Mouse (Mus musculus) E14TG2a.4 (cell line): Measurements from ENCODE around the gene Foxo1.

Source experiments
- H3K27me3 ChIP-seq: 2 replicates; pipeline ENCODE4 v1.6.1; 2014; ENCODE audit warnings: low read length, control low read depth; ENCODE audit not compliant: insufficient read depth
- H3K36me3 ChIP-seq: 2 replicates; pipeline ENCODE4 v1.6.1; 2014; ENCODE audit warnings: low read length, control low read depth; ENCODE audit not compliant: insufficient read depth
- H3K4me1 ChIP-seq: replicated peaks from 2 replicates; pipeline ENCODE4 v1.6.1; 2014; ENCODE audit warnings: low read depth, low read length, control low read depth
- H3K4me3 ChIP-seq: replicated peaks from 2 replicates; pipeline ENCODE4 v1.5.1; 2014; ENCODE audit warnings: mild to moderate bottlenecking, low read length
- H3K9me3 ChIP-seq: 2 replicates; pipeline ENCODE4 v1.6.1; 2014; ENCODE audit warnings: low read length, control low read depth
- CTCF ChIP-seq: conservative IDR thresholded peaks from 2 replicates; pipeline ENCODE4 v1.5.1; 2014; ENCODE audit warnings: low read length
- NANOG ChIP-seq: IDR thresholded peaks from 2 replicates; pipeline ENCODE4 v1.6.1; 2014; ENCODE audit warnings: borderline replicate concordance, low read length, mixed read lengths
- POU5F1 ChIP-seq: IDR thresholded peaks from 2 replicates; pipeline ENCODE4 v1.6.1; 2014; ENCODE audit warnings: low read length, borderline replicate concordance

The Foxo1 gene

DNA sequence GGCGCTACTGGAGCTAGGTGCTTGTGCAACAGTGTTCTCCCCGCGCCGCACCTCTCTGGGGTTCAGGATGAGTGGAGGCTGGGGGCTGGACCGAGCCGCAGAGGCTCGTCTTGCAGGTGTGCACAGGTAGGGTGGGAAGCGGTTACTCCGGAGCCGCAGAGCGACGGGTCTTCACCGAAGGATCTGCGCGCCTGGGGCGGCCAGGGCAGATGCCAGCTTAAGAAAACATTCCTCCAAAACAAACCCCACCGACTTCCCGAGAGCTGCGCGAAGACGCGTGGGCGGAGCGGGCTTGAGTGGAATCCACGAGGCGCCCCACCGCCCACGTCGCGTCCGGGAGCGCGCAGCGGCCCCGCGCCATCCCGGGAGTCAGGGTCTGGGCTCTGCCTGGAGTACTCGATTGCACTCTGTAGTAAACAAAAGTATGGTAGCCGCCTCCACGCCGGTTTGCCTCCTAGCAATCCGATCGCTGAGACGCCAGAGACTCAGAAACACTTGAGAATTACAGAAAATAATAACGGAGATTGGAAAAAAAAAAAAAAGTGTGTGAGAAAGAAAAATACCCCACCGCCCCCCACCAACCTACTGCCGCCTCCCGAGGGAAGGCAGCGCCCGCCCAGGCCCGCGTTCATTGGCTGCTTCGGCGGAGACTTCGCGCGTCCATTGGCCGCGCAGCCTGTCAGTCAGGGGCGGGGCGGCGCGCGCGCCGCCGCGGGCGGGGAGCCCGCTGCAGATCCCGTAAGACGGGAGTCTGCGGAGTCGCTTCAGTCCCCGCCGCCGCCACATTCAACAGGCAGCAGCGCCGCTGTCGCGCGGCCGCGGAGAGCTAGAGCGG lies at the start of gene Foxo1:
Gene Foxo1, plus strand, starts transcription at position 685 of the 835 bp plus-strand sequence.
- Histone ChIP-seq H3K4me3 (peak within 1 kb of the TSS; percentile 92), H3K4me1 (peaks cover 41% of the 10 kb centered on the region), H3K27me3 (peaks cover 27% of the 10 kb centered on the region), H3K9me3 (no peaks in the 10 kb centered on the region), H3K36me3 (no peaks in the 10 kb centered on the region; the same call in 1 of the 2 replicates)
- TF ChIP-seq POU5F1 = no peak
- no peak for TF ChIP-seq CTCF
- TF ChIP-seq NANOG = no peak

DNA sequence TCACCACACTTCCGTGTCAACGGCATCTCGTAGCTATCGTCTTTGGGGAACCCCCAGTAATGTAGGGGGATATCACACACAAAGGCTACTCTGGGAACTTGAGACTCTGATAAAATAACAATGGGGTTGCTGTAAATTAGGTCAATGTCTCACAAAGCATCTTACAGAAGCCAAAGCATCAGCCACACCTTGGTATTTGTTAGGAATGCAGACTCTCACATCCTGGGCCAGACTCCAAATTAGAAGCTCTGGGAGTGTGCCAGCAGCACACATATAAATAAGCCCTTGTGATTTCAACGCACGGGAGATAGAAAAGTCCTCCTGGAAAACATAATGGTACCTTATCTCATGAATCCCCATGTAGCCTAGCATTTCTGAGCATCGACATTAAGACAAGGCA lies 49.3 kb upstream of the Foxo1 start:
- no peaks in the 10 kb centered on the region for H3K36me3 ChIP-seq
- TF ChIP-seq POU5F1 = no peak
- TF ChIP-seq CTCF = no peak
- no peak for TF ChIP-seq NANOG
- H3K9me3 ChIP-seq = peaks cover 20% of the 10 kb centered on the region
- H3K4me1 ChIP-seq = peaks cover 15% of the 10 kb centered on the region
- peaks cover 27% of the 10 kb centered on the region for H3K27me3 ChIP-seq
- H3K4me3 ChIP-seq = no peak overlapping the region

DNA sequence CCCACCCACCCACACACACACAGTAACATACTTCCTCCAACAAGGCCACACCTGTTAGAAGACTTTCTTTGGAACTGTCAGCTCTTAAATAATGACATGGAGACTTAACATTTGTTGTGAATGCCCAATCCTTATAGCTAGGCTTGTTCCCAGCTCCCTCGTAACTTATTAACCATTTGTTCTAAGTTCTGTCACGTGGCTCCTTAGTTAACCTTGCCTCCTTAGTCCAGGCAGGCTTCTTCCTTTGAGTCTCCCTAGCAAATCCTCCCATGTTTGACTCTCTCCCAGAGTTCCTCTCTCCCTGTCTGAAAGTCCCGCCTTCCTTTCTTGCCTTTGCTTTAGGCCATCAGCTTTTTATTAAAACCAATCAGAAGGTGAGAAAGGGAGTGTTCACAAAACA lies 47.1 kb upstream of the Foxo1 start:
- Histone ChIP-seq H3K27me3 (peaks cover 13% of the 10 kb centered on the region; the same call in 1 of the 2 replicates), H3K9me3 (no peaks in the 10 kb centered on the region), H3K36me3 (no peaks in the 10 kb centered on the region), H3K4me3 (no peak overlapping the region), H3K4me1 (peaks cover 11% of the 10 kb centered on the region)
- TF ChIP-seq NANOG (no peak), CTCF (no peak), POU5F1 (no peak)

DNA sequence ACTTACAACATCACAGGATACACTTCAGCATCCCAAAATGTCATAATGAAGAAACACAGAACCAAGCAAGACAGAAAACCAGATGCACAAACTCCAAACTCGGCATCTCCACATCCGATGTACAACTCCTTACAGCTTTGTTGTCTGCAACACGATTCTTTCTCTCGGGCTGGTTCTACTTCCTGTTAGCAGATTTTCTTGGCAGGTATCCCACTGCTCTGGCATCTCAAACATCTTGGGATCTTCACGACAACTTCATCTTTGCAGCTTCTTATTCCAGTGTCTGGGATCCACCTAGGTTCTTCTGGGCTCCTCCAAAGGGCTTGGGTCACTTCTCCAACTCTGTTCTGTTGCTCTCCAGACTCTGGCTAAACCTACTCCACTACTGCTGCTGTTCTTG lies 46.2 kb upstream of the Foxo1 start:
- H3K9me3 ChIP-seq = no peaks in the 10 kb centered on the region
- no peak overlapping the region for H3K4me3 ChIP-seq

DNA sequence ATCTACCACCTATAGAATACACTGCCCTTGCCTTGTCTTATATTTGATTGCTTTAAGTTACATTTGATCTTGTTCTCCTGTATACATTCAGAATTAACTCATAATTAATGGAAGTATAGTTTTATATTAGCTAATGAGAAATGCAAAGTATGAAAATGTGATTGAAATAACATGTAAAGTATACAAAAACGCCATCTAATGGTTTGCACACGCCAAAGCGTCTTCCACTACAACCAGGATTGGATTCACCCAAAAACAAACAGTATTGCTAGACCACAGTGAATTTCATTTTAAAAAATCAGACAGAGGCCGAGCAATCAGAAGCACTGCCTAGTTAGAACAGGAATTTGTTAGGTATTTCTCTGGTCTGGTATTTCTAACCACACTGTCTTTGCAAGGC lies 31.6 kb upstream of the Foxo1 start:
- Histone ChIP-seq H3K4me1 (no peaks in the 10 kb centered on the region), H3K36me3 (no peaks in the 10 kb centered on the region)
- TF ChIP-seq NANOG = no peak
- TF ChIP-seq POU5F1 = no peak
- no peak for TF ChIP-seq CTCF

More for the DNA sequence above, 46.2 kb upstream of the Foxo1 start:
- Histone ChIP-seq H3K4me1 (peaks cover 11% of the 10 kb centered on the region), H3K27me3 (peaks cover 6% of the 10 kb centered on the region; the same call in 1 of the 2 replicates), H3K36me3 (no peaks in the 10 kb centered on the region)
- no peak for TF ChIP-seq CTCF
- no peak for TF ChIP-seq NANOG
- no peak for TF ChIP-seq POU5F1

DNA sequence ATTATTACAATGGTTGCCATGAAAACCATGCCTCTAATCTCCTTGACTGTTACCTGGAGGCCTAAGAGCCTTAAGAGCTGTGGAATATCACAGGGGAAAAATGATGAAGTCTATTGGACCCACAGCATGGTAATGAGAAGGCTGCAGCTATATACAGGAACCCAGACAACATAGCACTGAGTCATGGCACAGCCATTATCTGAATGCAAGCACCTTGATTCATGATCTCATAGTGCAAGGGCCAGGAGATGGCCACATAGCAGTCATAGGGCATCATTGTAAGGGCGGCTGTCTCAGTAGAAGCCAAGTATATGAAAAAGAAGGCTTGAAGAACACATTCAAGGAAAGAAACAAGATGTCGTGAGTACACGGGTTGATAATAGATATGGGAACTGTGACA lies 31.0 kb upstream of the Foxo1 start:
- H3K36me3 ChIP-seq = no peaks in the 10 kb centered on the region
- no peaks in the 10 kb centered on the region for H3K9me3 ChIP-seq
- H3K4me1 ChIP-seq = no peaks in the 10 kb centered on the region
- no peak overlapping the region for H3K4me3 ChIP-seq
- peaks cover 3% of the 10 kb centered on the region; the same call in 1 of the 2 replicates for H3K27me3 ChIP-seq
- TF ChIP-seq POU5F1 = no peak
- no peak for TF ChIP-seq CTCF
- TF ChIP-seq NANOG = no peak

More for the DNA sequence above, 31.6 kb upstream of the Foxo1 start:
- peaks cover 3% of the 10 kb centered on the region; the same call in 1 of the 2 replicates for H3K27me3 ChIP-seq
- H3K9me3 ChIP-seq = no peaks in the 10 kb centered on the region
- H3K4me3 ChIP-seq = no peak overlapping the region

DNA sequence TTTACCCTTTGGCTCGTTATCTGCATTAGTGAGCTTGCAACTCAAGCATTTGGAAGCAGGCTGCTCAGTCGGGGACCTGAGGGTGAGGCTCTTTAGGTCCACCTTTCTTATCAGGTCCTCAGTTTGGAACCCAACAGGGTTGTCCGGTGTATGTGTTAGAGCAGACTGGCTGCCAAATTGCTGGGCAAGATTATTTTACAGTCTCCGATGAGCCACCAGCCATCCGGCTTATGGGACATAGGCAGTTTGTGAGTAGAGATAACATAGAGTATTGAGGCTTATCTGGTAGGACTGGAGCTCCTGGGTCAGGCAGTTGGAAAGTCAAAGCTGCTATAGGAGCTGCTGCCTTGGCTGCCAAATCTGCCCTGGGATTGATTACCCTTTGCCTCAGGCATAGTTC lies 27.1 kb upstream of the Foxo1 start:
- Histone ChIP-seq H3K36me3 (no peaks in the 10 kb centered on the region), H3K4me3 (no peak overlapping the region), H3K27me3 (peaks cover 3% of the 10 kb centered on the region; the same call in 1 of the 2 replicates), H3K4me1 (no peaks in the 10 kb centered on the region), H3K9me3 (peaks cover 23% of the 10 kb centered on the region)
- no peak for TF ChIP-seq CTCF
- TF ChIP-seq POU5F1 = no peak
- TF ChIP-seq NANOG = no peak

DNA sequence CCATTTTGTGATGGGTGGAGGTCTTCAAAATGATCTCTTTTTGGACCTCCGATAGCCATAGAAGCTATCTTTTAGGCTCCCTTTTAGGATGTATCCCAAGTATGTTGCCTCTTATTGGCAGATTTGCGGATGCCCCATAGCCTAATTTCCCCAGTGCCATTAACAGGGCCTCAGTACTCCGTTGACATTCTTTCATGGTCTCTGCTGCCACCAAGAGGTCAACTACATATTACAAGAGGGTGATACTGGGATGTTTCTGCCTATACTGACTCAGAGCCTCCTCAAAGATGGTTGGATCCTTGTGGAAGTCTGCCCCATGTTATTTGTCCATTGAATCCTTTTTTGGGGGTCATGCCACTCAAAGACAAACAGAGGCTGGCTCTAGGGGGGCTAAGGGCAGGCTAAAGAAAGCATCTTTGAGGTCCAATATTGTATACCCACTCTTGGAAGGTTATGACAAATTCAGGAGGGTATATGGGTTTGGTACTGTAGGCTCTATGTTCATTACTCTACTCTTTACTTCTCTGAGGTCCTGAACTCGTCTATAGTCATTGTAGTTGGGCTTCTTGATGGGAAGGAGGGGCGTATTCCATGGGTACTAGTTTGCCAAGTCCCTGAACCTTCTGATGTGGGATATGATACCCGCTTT lies 25.6 kb upstream of the Foxo1 start:
- Histone ChIP-seq H3K4me3 (no peak overlapping the region), H3K9me3 (peaks cover 23% of the 10 kb centered on the region), H3K36me3 (no peaks in the 10 kb centered on the region), H3K27me3 (peaks cover 3% of the 10 kb centered on the region; the same call in 1 of the 2 replicates), H3K4me1 (no peaks in the 10 kb centered on the region)
- TF ChIP-seq POU5F1 (no peak), CTCF (peak; percentile 48)
